Mouse (Mus musculus): Measurements from ENCODE around the gene Ngp. TPM values are rescaled to one million over a fixed set of nuclear protein-coding genes. Genes with fewer than 3 reads are reported as not detected.

The Ngp gene
- polyA plus RNA-seq (2015; fragmentation: Nextera tagmentation; extraction: Ambion mirVana) = 31.1 and 63.8 TPM in 2 replicates

DNA sequence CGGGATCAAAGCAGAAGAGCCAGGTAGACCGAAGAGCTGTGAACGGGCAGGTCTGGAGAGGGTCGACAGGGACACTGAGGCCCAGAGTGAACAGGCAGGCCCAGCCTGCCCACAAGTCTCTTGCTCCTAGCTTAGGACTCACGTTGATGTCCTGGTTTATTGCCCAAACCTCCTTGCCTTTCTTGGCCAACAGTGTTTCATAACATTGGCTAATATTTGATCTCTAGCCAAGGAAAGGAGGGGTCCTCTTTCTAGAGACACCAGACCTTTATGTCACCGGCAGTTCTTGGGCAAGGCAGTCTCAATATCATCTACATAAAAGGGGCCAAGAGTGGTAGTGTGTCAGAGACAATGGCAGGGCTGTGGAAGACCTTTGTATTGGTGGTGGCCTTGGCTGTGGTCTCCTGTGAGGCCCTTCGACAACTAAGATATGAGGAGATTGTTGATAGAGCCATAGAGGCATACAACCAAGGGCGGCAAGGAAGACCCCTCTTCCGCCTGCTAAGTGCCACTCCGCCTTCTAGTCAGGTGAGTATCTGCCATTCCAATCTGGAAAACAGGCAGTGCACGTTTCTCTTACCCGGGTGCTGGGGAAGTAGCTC, at the start of gene Ngp:
Ngp (plus strand) TSS at position 237 of the 602 bp plus-strand sequence.

DNA sequence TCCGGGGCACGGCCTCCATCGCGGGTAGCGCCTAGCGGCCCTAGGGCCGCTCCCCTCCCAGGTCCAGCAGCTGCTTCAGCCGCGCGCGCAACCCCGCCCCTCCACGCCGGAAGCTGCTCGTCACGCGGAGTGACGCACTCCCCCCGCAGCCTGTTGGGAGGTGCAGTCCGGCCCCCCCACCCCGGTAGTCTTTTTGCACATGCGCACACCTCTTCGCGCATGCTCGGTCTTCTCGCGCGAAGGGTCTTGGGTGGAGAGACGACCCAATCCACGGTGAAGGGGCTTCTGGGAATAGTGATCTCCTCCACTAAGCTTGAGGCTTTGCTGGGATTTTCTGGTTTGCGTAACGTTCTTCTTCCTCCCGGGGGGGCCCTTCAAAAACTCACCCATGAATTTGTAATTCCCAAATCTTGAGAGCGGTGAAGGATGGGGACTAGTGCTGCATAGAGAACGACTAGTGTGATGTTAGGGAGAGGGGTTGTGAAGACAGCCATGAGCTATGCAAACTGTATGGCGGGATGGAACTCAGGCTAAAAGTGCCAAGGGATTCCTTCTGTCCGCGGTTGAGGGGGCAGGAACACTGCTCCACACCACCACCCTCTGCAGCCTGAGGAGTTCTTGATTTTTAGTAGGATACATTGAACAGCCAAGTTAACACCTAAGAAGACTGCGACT, 11.3 kb upstream of the Ngp start, which contains the start of gene Ptpn23:
Ptpn23 (minus strand) TSS at position 115 of the 675 bp plus-strand sequence.

Other genes starting within 250 kb of the Ngp start
- 26.1 and 28.6 TPM in 2 replicates for gene Cspg5, start 176.0 kb upstream of the Ngp start, polyA plus RNA-seq (2015; fragmentation: Nextera tagmentation; extraction: Ambion mirVana)
- 13.8 and 16.6 TPM in 2 replicates for gene Elp6, start 114.6 kb upstream of the Ngp start, polyA plus RNA-seq (2015; fragmentation: Nextera tagmentation; extraction: Ambion mirVana)
- gene Scap, start 86.5 kb upstream of the Ngp start, polyA plus RNA-seq (2015; fragmentation: Nextera tagmentation; extraction: Ambion mirVana) = 38.8 and 79.2 TPM in 2 replicates
- gene Ptpn23, start 11.5 kb upstream of the Ngp start, polyA plus RNA-seq (2015; fragmentation: Nextera tagmentation; extraction: Ambion mirVana) = 8.7 and 12.2 TPM in 2 replicates
- gene Klhl18, start 56.9 kb downstream of the Ngp start, polyA plus RNA-seq (2015; fragmentation: Nextera tagmentation; extraction: Ambion mirVana) = 4.1 and 4.6 TPM in 2 replicates
- 0.90 and 1.7 TPM in 2 replicates for gene Kif9, start 57.2 kb downstream of the Ngp start, polyA plus RNA-seq (2015; fragmentation: Nextera tagmentation; extraction: Ambion mirVana)
- 16.0 and 22.4 TPM in 2 replicates for gene Setd2, start 112.8 kb downstream of the Ngp start, polyA plus RNA-seq (2015; fragmentation: Nextera tagmentation; extraction: Ambion mirVana)
- gene Nradd, start 204.7 kb downstream of the Ngp start, polyA plus RNA-seq (2015; fragmentation: Nextera tagmentation; extraction: Ambion mirVana) = 37.6 and 41.6 TPM in 2 replicates
- 0.90 and 1.3 TPM in 2 replicates for gene Nbeal2, start 234.4 kb downstream of the Ngp start, polyA plus RNA-seq (2015; fragmentation: Nextera tagmentation; extraction: Ambion mirVana)
- 97.3 and 123 TPM in 2 replicates for gene Ccdc12, start 236.8 kb downstream of the Ngp start, polyA plus RNA-seq (2015; fragmentation: Nextera tagmentation; extraction: Ambion mirVana)

Measured in adrenal gland, postnatal 0 days (tissue).